Mouse (Mus musculus): Measurements from ENCODE around the gene Six1. TPM values are rescaled to one million over a fixed set of nuclear protein-coding genes. Genes with fewer than 3 reads are reported as not detected.
A peak's percentile ranks its signal among the peaks of the same experiment; 100 is the strongest.

The Six1 gene
- total RNA-seq, 2 experiments from 2014 or later = 4.0 to 5.6 TPM

DNA sequence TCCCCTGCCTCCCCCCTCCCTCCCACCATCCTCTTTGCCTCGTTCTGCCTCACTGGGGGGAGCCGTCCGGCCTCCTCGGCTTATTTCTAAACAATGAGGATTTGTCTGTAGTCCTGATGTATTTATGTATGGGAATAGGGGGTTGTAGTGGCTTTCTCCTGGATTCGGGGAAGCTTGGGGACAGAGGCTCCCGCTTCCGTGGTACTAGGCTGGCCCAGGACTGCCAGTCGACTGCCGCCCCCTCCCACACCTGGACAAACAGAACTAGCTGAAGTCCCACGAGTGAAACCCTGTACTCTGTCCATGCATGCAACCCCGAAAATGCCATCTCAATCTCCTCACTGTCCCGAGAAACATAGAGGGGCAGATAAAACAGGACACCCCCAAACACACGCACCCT is 3.4 kb downstream of the Six1 start:
- DNase-seq (ENCODE audit: low spot score in 2 of 2) = no peak

DNA sequence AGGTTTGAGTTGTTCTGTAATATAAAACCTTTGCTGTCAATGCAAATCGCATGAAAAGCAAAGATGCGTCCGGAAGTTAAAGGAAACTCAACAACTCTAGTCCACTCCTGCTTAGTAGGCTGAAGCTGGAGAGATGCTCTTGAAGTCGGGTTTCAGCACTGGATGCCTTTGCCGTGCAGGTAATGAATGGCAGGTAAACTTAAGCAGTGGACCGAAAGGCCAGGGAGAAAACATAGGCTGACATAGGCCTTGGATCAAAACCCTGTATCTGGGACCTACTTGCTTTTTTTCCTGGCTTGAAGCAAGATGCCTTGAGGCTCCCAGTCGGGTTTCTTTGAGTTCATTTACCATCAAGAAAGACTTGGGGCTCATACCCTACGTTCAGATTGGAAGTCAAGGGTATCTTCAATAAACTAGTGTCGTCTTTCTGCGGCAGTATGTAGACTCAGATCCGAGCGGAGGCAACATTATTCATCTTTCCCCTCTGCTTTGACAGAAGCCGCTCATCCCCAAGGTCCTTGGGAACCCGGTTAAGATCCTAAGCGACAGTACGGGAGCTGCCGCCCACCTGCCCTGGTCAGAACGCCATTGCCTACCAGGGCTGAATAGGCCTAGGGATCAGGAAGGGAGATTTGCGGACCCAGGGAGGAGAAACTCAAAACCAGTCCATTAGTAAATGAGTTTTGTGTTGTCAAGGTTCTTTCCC is 4.0 kb downstream of the Six1 start:
- DNase-seq (ENCODE audit: low spot score in 2 of 2) = no peak

DNA sequence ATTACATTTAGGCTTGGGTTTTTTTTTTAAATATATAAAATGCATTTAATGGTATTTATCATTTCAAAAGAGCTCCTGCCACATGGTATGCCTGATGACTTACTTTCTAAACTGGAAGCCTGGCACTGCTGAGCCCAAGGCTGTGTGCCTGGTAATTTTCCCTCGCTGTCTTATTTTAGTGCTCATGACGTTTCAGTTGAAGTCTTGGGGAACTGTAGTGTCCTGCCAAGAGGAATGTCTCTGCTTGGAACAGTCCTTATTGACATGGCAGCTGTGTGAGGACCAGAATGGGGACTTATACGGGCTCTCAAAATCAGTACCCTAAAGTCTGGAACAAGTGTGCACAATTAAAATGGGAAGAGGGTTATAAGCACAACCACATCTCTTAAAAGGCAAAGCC is 5.2 kb downstream of the Six1 start:
- no peak for DNase-seq (ENCODE audit: low spot score in 2 of 2)

DNA sequence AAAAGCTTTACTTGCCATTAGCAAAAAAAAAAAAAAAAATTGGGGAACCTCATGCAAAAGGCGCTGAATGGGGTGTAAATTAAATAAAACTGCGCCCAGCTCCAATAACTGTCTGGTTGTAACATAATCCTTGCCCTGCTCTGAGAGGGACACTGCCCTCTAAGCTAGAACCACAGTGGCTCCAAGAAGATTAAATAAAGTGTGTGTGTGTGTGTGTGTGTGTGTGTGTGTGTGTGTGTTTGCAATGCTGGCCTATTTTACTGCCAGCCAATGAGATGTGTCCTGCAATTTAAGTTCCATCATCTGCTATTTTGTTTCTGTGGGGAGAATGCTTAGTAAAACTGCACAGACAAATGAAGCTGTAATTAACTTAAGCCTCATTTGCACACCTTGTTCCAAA is 6.1 kb downstream of the Six1 start:
- DNase-seq (ENCODE audit: low spot score in 2 of 2) = no peak

DNA sequence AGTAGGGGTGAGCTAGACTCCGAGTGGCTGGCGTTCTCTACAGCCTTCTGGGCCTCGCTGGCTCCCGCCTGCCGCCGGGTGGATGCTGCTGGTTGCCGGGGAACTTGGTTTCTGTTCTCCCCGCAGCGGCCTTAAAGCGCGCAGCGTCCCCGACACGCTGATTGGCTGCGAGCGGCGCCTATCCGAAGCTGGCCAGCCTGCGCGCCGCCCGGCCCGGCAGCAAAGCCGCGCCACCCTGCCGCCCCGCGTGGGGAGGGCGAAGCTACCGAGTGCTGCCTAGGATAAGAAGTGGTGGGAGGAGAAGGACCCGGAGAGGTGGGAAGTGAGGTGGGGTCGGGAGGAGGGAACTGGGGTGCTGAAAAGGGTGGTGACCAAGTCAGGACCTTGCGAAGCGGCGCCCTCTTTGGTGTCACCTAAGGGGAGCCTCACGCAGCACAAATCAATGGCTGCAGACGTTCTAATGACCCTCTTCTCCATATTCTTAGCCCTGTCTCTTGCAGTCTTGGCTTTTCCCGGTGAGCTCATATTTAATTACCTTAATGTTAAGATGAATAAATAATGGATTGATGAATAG is 7.0 kb downstream of the Six1 start:
- DNase-seq (ENCODE audit: low spot score in 2 of 2) = peak; percentile 57 to 63

DNA sequence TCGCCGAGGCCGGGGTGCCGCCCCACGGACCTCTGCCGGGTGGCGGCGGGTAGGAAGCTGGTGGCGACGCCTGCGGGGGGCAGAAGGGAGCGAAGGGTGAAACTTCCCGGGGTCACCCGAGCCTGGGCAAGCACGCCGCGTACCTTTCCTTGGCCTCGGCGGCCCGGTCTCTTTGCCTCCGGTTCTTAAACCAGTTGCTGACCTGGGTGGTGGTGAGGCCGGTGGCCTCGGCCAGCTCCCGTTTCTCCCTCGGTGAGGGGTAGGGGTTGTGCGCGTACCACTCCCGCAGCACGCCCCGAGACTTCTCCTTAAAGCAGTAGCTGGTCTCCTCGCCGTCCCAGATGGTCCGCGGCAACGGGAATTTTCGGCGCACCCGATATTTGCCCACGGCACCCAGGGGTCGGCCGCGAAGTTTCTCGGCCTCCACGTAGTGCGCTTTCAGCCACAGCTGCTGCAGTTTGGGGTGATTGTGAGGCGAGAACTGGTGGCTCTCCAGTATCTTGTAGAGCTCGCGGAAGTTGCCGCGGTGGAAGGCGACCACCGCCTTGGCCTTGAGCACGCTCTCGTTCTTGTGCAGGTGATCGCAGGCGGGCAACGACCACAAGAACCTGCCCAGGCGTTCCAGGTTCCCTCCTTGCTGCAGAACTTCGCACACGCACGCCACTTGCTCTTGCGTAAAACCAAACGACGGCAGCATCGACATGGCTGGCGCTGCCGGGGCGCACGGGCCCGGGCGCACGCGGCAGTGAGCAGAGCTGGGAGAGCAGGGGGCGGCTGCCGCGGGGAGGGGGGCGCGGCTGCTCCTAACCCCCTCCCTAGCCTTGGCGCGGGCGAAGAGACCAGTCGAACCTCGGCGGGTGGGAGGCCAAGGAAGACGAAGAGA is 7.7 kb downstream of the Six1 start:
- DNase-seq (ENCODE audit: low spot score in 2 of 2) = no peak

DNA sequence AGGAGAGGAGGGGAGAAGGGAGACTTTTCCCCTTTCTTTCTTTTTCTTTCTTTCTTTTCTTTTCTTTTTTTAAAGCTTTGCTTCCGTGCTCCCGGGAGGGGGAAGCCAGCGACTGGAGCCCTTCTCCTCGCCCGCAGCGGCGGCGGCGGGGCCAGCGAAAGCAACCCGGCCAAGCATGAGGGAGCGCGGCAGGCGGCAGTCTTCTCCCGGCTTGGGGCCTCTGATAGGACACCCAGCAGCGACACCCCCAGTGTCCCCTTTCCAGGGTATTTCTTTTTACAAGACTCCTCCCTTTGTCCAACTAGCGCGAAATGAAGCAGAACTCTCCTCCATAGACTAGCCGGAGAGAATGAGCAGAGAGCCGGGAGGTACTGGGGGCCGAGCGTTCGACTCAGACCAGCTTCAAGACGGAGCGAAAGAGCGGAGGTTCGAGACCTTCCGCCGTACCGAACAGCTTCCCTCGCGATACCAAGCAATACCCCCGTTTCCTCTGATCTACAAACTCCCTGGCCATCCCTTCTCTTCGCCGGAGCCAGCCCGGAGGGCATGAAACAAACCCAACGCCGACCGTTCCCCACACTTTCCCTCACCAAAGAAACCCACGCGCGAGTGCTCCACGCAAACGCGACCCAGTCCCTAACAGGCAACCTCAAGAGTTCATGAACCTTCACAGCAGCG is 8.5 kb downstream of the Six1 start:
- no peak for DNase-seq (ENCODE audit: low spot score in 2 of 2)

DNA sequence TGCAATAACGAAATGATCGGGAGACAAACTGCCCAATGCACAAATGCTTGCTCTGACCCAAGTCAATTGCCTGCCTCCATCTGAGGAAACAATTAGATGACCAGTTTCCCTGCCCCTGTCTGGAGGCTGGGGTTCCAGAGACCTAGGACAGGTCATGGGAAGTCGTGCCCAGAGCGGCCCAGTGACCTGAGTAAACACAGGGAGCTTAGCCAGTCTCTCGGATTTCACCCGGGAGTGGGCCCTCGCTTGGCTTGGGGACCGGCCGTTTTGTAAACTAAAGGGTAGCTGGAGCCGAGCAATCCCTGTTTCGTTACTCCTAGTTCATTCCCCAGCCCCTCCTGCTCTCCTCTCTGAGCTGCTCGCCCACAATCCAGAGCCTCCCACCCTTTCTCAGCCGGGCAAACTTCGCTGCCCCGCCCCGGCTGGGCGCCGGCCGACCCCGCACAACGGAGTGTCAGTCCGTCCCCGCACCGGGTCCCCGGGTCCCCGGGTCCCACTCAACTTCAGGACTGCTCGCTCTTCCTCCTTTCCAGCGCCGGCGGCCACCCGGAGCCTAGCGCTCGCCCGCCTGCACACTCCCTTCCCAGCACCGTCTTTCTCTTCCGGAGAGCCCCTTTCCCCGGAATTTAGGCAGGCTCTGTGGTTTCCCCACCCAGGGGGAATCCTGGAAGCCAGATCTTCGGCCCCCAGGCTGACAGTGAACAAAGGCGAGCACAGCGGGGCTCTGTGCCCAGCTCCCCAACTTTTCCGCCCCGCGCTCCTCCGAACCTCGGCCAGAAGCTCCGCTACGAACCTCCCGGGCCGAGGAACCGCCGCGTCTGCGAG is 9.3 kb downstream of the Six1 start:
- DNase-seq (ENCODE audit: low spot score in 2 of 2) = no peak

DNA sequence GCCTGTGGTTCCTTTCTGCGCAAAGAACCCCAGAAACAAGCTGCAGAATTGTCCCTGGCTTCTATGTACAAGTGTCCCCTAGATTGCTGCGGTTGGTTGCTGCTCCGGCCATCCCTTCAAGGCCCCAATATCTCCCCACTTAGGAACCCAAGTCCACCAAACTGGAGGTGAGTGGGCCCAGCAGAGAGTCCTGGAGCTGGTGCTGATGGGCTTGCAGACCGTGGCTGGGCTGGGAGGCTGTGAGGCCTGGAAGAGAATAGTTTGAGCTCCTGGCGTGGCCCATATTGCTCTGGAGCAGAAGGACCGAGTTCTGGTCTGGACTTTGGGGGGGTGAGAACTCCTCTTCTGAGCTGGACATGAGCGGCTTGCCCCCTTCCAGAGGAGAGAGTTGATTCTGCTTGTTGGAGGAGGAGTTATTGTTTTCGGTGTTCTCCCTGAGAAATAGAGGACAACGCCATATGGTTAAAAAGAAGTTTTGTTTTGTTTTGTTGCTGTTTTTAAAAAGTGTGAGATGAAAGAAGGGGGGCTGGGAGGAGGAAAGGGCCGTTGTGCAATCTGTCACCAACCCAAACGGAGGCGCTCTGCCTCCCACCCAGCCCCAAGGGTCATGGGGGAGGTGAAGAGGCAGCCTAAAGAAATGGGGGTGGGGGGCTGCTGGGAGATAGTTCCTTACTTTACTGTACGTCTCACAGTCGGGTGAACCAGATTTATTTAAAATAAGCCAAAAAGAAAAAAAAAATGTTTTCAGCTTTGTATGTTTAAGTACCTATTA is 10.1 kb downstream of the Six1 start:
- no peak for DNase-seq (ENCODE audit: low spot score in 2 of 2)

DNA sequence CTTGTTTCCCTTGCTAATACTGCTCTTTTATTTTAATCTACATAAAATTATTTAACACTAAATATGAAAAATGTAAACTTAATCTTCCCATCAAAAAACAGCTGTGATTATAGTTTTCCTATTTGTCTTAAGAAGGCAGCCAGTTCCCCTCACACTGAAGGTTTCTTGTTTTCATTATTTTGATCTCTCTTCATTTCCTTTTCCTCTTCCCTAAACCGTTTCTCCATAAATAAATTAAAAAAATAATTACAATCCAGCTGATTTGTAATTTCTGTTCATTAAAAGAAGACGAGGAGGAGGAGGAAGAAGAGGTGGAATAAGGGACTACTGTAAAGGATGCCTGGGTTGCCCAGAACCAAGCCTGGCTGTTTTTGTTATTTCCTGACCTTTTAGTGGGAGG is 10.8 kb downstream of the Six1 start:
- DNase-seq (ENCODE audit: low spot score in 2 of 2) = no peak

DNA sequence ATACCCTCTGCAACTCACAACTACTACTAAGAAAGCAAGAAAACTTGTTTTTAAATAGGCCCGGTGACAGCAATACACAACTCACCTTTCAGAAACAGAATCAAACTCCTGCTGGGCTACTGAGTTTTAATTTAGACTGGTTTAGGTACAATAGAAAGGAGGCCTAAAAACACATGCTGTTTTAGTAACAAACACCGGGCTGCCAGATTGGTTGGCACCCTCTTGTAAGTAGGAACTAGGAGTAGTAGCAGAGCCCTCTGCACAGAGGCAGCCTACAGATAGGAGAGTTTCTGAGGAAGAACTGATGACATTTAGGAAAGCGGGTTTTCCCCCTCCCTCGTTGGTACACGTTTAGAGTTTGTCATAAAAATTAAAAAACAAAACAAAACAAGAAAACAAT is 11.3 kb downstream of the Six1 start:
- DNase-seq (ENCODE audit: low spot score in 2 of 2) = no peak

DNA sequence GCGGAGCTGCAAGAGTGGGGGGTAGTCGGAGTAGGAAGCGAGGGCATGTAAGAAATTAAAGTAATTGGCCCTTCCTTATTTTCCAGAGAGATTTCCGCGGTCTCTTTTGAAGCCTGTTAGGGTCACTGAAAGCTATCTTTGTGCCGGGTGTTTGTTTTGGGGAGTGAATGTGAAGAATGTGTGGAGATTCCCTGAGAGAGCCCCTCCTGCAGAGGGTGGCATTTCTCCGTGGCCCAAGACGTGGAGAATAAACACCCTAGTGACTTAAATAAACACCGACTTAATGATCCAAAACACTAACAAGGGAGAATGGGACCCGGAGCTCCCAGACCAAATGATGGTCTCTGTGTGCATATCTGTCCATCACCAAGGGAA is 12.4 kb downstream of the Six1 start:
- DNase-seq (ENCODE audit: low spot score in 2 of 2) = no peak

DNA sequence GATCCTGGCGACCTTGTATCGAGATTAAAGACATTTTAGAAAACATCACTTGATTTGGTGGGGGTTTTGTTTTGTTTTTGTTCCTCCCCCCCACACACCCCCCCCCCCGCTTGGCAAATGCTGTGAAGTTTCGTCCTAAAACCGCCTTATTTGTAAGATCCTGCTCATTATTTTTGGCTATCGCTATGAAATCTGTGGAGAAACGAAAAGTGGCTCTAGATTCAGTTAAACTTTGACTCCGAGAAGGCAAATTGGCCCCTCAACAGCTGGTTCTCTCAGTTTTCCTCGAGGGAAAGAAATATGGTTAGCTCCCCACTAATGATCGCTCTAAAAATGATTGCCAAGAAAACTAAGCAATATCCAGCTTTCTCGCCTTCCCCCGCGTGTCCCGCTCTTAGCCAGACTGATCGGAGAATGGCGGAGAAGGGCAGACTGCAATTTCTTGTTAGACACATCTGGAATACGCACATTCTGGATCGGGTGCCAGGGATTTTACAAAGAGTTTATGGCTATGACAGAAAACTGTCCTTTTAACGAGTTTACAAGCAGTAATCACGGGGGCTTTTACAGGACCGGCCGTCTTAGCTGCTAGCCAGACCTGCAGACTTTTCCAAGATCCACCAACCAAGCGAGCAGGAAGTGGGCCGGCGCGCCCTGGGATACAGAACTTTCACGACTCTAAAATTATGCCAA is 13.0 kb downstream of the Six1 start:
- DNase-seq (ENCODE audit: low spot score in 2 of 2) = no peak

DNA sequence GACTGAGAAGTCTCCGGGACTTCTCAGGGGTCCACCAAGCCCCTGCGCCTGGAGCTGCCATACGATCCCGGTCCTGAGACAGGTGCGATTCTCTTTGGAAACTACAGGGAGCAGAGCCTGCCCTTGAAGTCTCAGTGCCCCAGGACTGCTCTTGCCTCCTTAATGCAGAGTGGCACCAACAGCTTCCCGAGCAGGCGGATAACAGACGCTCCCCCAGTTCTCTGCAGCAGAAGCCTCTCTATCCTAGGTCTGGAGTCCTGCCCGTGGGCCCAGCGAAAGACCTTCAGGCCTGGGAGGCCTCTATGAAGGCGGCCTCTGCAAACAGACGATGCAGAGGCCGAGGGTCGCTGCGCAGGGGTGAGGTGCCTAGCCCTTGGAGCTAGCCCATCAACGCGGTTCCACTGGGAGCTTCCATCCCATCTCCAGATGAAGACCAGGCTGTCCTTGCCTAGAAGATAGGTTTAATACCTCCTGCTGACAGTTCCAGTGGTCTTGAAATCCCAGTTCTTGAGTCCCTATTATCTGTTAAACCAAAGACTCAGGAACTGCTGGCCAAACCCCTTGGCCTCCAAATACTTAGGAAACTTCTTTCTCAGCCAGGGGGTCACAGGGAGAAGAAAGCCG is 13.6 kb downstream of the Six1 start:
- DNase-seq (ENCODE audit: low spot score in 2 of 2) = no peak

DNA sequence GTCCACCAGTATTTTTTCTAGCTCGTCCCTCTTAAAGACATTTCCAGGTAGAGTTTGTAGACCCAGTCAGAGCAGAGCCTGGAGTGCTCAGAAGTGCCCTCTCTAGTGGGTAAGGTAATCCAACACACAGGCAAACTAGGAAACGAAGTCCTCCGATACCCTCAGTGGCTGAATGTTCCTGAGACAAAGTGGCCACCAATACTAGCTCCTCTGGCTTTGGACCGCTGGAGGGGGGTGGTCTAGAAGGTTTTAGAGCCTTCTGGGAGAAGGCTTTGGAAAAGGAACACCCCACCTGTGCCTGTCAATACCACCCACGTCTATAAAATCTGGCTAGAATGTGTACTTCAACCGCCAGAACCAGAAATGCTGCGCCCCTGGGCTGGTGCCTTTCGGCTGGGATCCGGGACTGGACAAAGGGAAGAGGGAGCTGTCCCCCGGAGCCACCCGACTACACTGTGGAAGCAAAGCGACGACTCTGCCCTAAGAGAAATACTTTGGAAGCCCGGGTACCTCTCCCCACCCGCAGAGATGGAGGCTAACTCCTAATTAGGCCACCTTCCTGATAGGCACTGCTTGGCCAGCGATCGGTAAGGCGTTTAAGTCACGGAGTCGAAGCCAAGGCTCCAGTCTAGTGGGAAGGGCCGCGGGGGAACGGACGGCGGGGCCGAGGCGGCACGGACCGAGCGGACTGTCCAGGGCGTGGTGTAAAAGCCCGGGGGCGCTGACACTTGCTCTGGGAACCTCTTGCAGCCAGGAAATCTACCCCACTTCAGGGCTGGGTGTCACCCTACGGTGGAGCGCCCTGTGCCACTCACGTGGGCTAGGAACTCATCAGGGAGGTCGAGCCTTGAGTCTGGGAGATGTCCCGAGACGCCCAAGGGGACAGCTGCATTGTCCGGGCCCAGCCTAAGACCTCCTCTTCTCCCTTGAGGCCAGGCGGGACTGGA is 14.4 kb downstream of the Six1 start:
- DNase-seq (ENCODE audit: low spot score in 2 of 2) = no peak

DNA sequence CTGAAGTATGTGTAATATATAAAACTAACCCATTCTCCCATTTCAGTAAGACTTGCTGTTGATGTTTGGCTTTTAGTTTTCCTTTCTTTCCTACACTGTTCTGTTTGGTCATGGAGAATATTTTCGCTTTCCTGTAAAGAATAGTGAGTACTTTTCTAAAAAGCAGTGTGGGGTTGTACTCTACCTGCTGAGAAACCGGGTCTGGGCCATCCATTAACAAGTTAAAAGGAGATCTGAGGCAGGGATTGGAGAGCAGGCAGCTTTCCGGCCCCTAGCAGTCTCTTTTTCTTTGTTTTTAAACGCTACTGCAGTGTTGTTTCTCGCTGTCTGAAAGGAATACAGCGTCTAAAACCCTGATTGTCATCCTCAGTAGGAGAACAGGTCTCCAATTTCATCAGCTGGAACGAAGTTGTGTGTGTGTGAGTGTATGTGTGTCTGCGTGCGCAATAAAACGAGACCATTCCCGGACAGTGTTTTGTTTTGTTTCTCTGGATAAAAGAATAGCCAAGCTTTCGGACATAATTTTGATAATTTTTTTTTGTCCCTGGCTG is 15.2 kb downstream of the Six1 start:
- no peak for DNase-seq (ENCODE audit: low spot score in 2 of 2)

DNA sequence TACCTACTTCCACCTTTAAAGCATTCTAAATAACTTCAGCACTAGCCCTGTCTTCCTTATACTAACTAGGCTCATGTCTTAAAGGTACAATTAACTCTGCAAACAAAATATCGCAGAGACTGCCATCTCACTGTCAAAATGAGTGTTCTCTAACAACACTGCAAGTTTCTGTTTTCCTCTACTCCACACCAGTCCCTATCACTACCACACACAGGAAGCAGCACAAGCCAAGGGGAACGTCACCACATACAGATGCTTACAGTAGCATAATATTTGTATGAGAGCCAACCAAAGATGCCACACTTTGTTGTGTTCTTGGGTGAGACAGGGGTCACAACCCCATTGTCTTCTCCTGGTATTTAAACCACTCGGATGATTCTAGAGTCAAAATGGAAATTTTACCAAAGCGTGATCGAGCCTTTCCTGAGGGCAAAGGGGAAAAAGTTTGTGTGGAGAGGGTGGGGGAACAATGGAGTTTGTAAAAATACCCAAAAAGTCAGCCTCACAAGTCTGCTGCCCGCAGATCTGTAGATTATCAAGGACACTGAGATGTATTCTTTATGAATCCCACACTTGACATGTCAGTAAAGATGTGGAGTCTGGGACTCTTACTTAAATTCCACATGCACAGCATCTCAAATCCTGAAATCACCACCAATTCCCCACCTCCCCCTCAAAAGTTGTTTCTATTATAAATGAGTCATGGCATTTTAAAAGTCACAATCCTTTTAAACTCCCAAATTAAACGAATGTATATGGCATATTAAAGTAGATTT is 16.1 kb downstream of the Six1 start:
- no peak for DNase-seq (ENCODE audit: low spot score in 2 of 2)

Measured in adrenal gland, postnatal 4 days (tissue).